Mouse (Mus musculus): Measurements from ENCODE around the gene Myoz2. TPM values are rescaled to one million over a fixed set of nuclear protein-coding genes. Genes with fewer than 3 reads are reported as not detected.

Gene Myoz2
- total RNA-seq, 2 experiments from 2014 or later, result 0.27 to 0.68 TPM

DNA sequence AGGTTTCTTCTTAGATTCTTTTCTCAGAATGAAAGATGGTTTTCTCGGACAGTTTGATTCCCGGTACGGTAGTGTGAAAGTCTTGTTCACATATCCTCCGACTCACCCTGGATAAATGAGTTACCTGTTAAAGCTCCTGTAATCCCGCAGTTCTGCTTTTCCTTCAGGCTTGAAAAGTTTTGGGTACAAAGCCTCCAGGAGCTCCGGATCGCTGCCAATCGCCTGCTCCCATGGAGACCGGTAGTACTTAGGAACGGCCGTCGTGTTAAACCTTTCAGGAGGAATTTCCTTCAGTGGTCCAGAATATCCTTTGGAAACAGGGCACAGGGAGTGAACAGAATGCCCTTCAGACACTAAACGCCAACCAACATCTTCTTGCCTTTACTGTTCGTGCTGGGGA is 21.3 kb downstream of the Myoz2 start:
- no peak for DNase-seq (ENCODE audit: low spot score in 2 of 2)

GRCm38 (mm10) chr3:123009417-123009816 is 25.4 kb downstream of the Myoz2 start:
- intact Hi-C loops (cut with DNase I), result no loop called here
- no peak for DNase-seq (ENCODE audit: low spot score in 2 of 2)

More for the DNA sequence above, 21.3 kb downstream of the Myoz2 start:
- intact Hi-C loops (cut with DNase I), result no loop called here

DNA sequence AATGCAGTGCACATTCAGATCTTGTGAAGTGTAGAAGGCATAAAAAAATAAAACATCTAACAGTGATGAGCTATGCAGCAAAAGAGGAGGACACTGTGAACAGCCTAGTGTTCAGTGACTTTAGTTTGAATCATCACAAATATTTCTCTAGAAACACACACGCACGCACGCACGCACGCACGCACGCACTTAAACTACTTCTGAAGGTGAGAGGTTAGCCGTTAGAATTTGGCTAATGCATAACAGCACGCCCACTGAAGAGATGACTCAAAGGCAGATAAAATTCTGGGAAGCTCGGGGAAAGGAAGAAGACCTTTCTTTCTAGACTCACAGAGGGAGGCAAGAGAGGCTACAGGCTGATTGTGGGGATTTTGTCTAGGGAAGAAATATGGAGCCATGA is 27.4 kb downstream of the Myoz2 start:
- DNase-seq (ENCODE audit: low spot score in 2 of 2), result no peak
- intact Hi-C loops (cut with DNase I), result no loop called here

DNA sequence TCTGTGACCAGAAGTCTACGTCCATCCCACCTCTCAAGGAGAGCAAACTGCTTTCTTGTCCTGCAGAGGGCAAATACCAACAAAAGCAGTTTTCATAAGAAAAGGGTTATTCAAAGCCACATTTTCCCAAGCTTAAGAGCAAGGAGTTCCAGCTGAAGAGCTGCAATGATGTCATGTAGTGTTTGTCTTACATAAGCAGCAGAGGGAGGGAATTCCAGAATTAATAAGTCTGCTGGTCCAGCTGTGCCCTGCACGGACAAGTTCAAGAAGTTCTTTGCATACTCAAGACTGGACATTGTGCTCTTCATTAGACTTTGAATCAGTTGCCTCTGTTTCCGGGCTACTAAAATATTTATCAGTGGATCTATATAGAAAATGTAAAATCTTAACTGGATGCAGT is 33.8 kb downstream of the Myoz2 start:
- DNase-seq (ENCODE audit: low spot score in 2 of 2), result no peak
- intact Hi-C loops (cut with DNase I), result no loop called here

DNA sequence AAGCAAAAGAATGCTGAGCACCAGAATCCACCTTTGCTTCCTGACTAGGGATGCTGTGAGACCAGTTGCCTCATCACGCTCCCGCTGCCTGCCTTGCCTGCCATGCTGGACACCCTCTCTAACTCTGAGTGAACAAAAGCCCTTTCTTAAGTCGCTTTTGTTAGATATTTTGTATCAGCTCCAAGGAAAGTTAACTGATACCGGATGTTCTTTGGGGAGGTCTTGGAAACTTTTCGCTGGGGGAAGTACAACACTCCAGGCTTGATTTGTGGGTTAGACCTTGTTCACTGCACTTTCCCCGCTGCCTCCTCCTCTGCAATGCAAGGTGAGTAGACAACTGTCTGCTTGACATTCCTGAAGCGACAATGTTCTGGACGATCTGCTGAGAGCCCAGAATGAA is 36.3 kb downstream of the Myoz2 start:
- no peak for DNase-seq (ENCODE audit: low spot score in 2 of 2)
- intact Hi-C loops (cut with DNase I), result no loop called here

DNA sequence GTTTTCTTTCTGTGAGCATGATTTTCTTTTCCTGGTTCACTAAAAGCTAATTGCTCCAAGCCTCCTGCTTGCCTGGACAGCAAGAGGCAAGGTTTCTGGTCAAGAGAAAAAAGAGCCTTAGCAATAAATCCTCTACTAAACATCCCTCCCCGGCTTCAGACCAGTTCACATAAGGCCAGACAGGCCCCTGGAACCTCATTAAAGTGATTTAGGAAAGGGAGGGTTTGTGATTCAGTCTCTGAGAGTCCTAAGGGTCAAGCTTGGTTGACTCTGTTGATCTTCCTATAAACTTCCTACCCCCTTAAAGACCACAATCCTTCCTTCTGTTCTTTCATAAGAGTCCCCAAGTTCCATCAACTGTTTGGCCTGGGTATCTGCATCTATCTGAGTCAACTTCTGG is 37.8 kb downstream of the Myoz2 start:
- no peak for DNase-seq (ENCODE audit: low spot score in 2 of 2)
- intact Hi-C loops (cut with DNase I), result no loop called here

DNA sequence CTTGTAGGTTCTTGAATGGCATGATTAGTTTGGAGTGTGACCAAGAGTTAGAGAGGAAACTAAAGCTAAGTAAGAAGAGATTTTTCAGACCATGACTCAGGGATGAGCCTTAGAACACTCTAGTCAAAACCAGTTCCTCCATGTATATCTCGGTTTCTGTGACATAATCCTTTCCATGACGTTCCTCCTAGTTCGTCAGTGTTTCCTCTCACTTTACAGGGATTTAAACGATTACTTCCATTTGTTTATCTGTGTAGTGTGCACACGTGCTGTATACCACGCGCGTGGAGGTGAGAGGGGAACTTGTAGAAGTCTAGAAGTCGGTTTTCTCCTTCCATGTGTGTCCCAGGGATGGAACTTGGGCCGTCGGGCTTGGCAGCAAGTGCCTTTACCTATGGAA is 47.9 kb downstream of the Myoz2 start:
- intact Hi-C loops (cut with DNase I), result no loop called here

GRCm38 (mm10) chr3:122986386-122986785 is 48.4 kb downstream of the Myoz2 start:
- no peak for DNase-seq (ENCODE audit: low spot score in 2 of 2)
- intact Hi-C loops (cut with DNase I), result no loop called here

More for the DNA sequence above, 47.9 kb downstream of the Myoz2 start:
- no peak for DNase-seq (ENCODE audit: low spot score in 2 of 2)

- intact Hi-C loops (cut with DNase I), result no loop called here
- no peak for DNase-seq (ENCODE audit: low spot score in 2 of 2)
Observed at GRCm38 (mm10) chr3:122985183-122985944, 49.5 kb downstream of the Myoz2 start.

- intact Hi-C loops (cut with DNase I), result loop anchor here (5.0 kb wide), 2 partner anchors 62 to 118 kb away; partner anchors contain the start of gene 1810037I17Rik
- DNase-seq (ENCODE audit: low spot score in 2 of 2), result peak; percentile 94 to 97
Observed at GRCm38 (mm10) chr3:122984249-122985182, 50.3 kb downstream of the Myoz2 start, which contains the start of gene Usp53. Usp53 (minus strand) TSS chr3:122984510.

GRCm38 (mm10) chr3:122983849-122984248 is 51.0 kb downstream of the Myoz2 start:
- DNase-seq (ENCODE audit: low spot score in 2 of 2), result no peak
- intact Hi-C loops (cut with DNase I), result loop anchor here (5.0 kb wide), 2 partner anchors 62 to 118 kb away; partner anchors contain the start of gene 1810037I17Rik

DNA sequence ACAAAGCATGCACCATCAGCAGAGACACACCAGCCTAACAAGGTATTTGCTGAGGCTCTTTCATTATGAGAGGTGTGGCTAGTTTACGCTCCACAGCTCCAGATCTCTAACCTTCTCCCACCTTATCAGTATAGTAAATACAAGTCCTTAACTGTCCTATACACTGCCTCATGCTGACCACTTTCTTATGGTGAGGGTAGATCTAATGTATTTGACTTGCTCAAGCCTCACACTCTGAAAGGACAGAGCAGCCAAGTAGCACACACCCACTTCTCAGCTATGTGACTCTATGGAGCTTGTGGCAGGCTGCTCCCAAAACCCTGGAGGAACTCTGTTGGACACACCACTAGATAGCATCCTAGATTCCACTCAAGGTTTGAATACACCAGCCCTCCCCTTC is 58.9 kb downstream of the Myoz2 start:
- DNase-seq (ENCODE audit: low spot score in 2 of 2), result no peak
- intact Hi-C loops (cut with DNase I), result no loop called here

DNA sequence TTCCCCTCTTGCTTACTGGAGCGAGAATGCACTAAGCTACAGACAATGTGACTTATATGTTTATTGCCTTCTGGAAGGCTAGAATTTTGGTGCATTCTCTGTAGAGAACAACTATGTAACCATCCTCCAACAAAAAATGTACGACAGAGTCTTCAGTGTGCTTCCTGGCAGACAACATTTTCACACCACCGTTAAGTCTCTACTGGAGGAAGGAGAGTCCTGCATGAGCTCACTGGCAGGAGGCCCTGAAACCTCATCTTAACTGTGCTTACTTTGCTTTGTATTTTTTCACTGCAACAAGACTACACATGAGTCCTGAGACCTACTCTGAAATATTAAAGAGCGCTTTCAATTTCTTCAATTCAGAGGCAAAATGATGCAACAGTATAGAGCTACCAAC is 59.5 kb downstream of the Myoz2 start:
- intact Hi-C loops (cut with DNase I), result no loop called here
- DNase-seq (ENCODE audit: low spot score in 2 of 2), result no peak

DNA sequence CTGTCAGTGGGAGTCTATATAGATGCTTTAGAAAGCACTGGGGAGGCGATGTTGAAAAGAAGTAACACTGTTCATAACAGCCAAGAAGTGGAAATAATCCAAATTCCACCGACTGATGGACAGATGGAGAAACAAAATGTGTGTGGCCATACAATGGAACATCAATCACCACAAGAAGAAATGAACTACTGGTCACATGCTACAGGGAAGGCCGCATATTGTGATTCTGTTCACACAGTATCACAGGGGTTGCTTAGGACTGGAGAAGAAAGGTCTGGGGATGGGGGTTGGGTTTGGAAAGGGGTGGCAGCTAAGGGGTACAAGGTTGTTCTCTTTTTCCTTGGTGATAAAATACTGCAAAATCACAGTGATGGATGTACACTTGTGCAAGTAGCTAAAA is 60.0 kb downstream of the Myoz2 start:
- intact Hi-C loops (cut with DNase I), result no loop called here

GRCm38 (mm10) chr3:122972126-122972822 is 62.5 kb downstream of the Myoz2 start:
- DNase-seq (ENCODE audit: low spot score in 2 of 2), result no peak
- intact Hi-C loops (cut with DNase I), result no loop called here

More for the DNA sequence above, 60.0 kb downstream of the Myoz2 start:
- DNase-seq (ENCODE audit: low spot score in 2 of 2), result no peak

DNA sequence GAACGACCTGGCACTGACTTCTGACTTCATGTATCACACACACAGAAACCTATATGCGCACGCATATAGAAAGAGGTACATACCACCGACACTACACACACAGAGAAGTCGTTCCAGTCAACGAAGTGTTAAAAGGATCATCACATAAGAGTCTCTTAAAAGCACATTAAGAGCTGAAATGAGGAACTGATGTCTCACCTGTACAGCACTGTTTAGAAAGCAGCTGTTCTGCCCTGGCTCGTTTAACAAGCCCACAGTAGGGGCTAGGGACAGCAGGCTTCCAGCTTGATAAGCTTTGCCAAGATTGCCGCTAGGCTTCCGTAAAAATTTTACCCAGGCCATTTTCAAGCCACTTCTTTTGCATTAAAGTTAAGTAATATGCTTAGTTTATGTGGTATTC is 66.4 kb downstream of the Myoz2 start:
- intact Hi-C loops (cut with DNase I), result no loop called here

GRCm38 (mm10) chr3:122964301-122964700 is 70.5 kb downstream of the Myoz2 start:
- DNase-seq (ENCODE audit: low spot score in 2 of 2), result no peak
- intact Hi-C loops (cut with DNase I), result no loop called here

More for the DNA sequence above, 66.4 kb downstream of the Myoz2 start:
- no peak for DNase-seq (ENCODE audit: low spot score in 2 of 2)

Measured in left cerebral cortex, postnatal 36 days (tissue).